Mouse (Mus musculus): ENCODE data around the gene Rtl5. TPM values are rescaled to one million over a fixed set of nuclear protein-coding genes. Genes with fewer than 3 reads are reported as not detected.

Gene Rtl5
- polyA plus RNA-seq, 1 experiment from 2014 or later, result 2.1 TPM

- H3K9me3 ChIP-seq (replicated peaks; ENCODE audit: low read length), result no peaks in the 10 kb centered on the region
- H3K4me2 ChIP-seq (ENCODE audit: low read length), result no peak overlapping the region
- H3K4me3 ChIP-seq (replicated peaks; ENCODE audit: low read depth, low read length), result no peak overlapping the region
- H3K27ac ChIP-seq, result no peak overlapping the region
- no peaks in the 10 kb centered on the region for H3K4me1 ChIP-seq (replicated peaks; ENCODE audit: insufficient read depth, low read length)
- DNase-seq (ENCODE audit: low spot score), result no peak
- H3K9ac ChIP-seq (ENCODE audit: low read depth, low read length), result no peak overlapping the region
- 76% methylated on average over 3 of the region's 3 CpGs for WGBS
- no peak for TF ChIP-seq CTCF (IDR thresholded peaks at IDR 0.05; ENCODE audit: low read depth)
- no peak for ATAC-seq (replicated peaks; ENCODE audit: low FRiP score, low read depth)
- no peaks in the 10 kb centered on the region for H3K27me3 ChIP-seq (ENCODE audit: insufficient read depth, low read length)
- no peaks in the 10 kb centered on the region for H3K36me3 ChIP-seq (ENCODE audit: insufficient read depth, low read length)
Measured at GRCm38 (mm10) chrX:102036866-102037361, 34.2 kb downstream of the Rtl5 start.

GRCm38 (mm10) chrX:102035671-102036070 is 35.4 kb downstream of the Rtl5 start:
- H3K9me3 ChIP-seq (replicated peaks; ENCODE audit: low read length), result no peaks in the 10 kb centered on the region
- H3K36me3 ChIP-seq (ENCODE audit: insufficient read depth, low read length), result no peaks in the 10 kb centered on the region
- no peak overlapping the region for H3K4me3 ChIP-seq (replicated peaks; ENCODE audit: low read depth, low read length)
- no peak overlapping the region for H3K9ac ChIP-seq (ENCODE audit: low read depth, low read length)
- no peak for DNase-seq (ENCODE audit: low spot score)
- H3K4me1 ChIP-seq (replicated peaks; ENCODE audit: insufficient read depth, low read length), result no peaks in the 10 kb centered on the region
- ATAC-seq (replicated peaks; ENCODE audit: low FRiP score, low read depth), result no peak
- 46% methylated on average over 3 of the region's 3 CpGs for WGBS
- no peak overlapping the region for H3K4me2 ChIP-seq (ENCODE audit: low read length)
- H3K27me3 ChIP-seq (ENCODE audit: insufficient read depth, low read length), result no peaks in the 10 kb centered on the region
- TF ChIP-seq CTCF (IDR thresholded peaks at IDR 0.05; ENCODE audit: low read depth), result no peak
- no peak overlapping the region for H3K27ac ChIP-seq

GRCm38 (mm10) chrX:102033566-102033965 is 37.5 kb downstream of the Rtl5 start:
- TF ChIP-seq CTCF (IDR thresholded peaks at IDR 0.05; ENCODE audit: low read depth), result no peak
- Histone ChIP-seq H3K9ac (ENCODE audit: low read depth, low read length) (no peak overlapping the region), H3K4me3 (replicated peaks; ENCODE audit: low read depth, low read length) (no peak overlapping the region), H3K4me1 (replicated peaks; ENCODE audit: insufficient read depth, low read length) (no peaks in the 10 kb centered on the region), H3K36me3 (ENCODE audit: insufficient read depth, low read length) (no peaks in the 10 kb centered on the region), H3K9me3 (replicated peaks; ENCODE audit: low read length) (no peaks in the 10 kb centered on the region), H3K27ac (no peak overlapping the region), H3K4me2 (ENCODE audit: low read length) (no peak overlapping the region), H3K27me3 (ENCODE audit: insufficient read depth, low read length) (no peaks in the 10 kb centered on the region)
- ATAC-seq (replicated peaks; ENCODE audit: low FRiP score, low read depth) (no peak), DNase-seq (ENCODE audit: low spot score) (no peak)
- WGBS, result 78% methylated on average over 2 of the region's 2 CpGs

- no peak for DNase-seq (ENCODE audit: low spot score)
- no peak for TF ChIP-seq CTCF (IDR thresholded peaks at IDR 0.05; ENCODE audit: low read depth)
- H3K9me3 ChIP-seq (replicated peaks; ENCODE audit: low read length), result no peaks in the 10 kb centered on the region
- no peak for ATAC-seq (replicated peaks; ENCODE audit: low FRiP score, low read depth)
- H3K27ac ChIP-seq, result no peak overlapping the region
- no peak overlapping the region for H3K9ac ChIP-seq (ENCODE audit: low read depth, low read length)
- H3K4me1 ChIP-seq (replicated peaks; ENCODE audit: insufficient read depth, low read length), result no peaks in the 10 kb centered on the region
- 77% methylated on average over 8 of the region's 8 CpGs for WGBS
- H3K27me3 ChIP-seq (ENCODE audit: insufficient read depth, low read length), result no peaks in the 10 kb centered on the region
- no peak overlapping the region for H3K4me2 ChIP-seq (ENCODE audit: low read length)
- no peaks in the 10 kb centered on the region for H3K36me3 ChIP-seq (ENCODE audit: insufficient read depth, low read length)
- H3K4me3 ChIP-seq (replicated peaks; ENCODE audit: low read depth, low read length), result no peak overlapping the region
Measured at GRCm38 (mm10) chrX:102032431-102032830, 38.7 kb downstream of the Rtl5 start.

- H3K4me3 ChIP-seq (replicated peaks; ENCODE audit: low read depth, low read length), result no peak overlapping the region
- TF ChIP-seq CTCF (IDR thresholded peaks at IDR 0.05; ENCODE audit: low read depth), result no peak
- 52% methylated on average over 6 of the region's 6 CpGs for WGBS
- DNase-seq (ENCODE audit: low spot score), result peak; percentile 9
- no peaks in the 10 kb centered on the region for H3K9me3 ChIP-seq (replicated peaks; ENCODE audit: low read length)
- H3K27me3 ChIP-seq (ENCODE audit: insufficient read depth, low read length), result no peaks in the 10 kb centered on the region
- no peak overlapping the region for H3K4me2 ChIP-seq (ENCODE audit: low read length)
- H3K27ac ChIP-seq, result no peak overlapping the region
- H3K4me1 ChIP-seq (replicated peaks; ENCODE audit: insufficient read depth, low read length), result no peaks in the 10 kb centered on the region
- no peak for ATAC-seq (replicated peaks; ENCODE audit: low FRiP score, low read depth)
- no peak overlapping the region for H3K9ac ChIP-seq (ENCODE audit: low read depth, low read length)
- H3K36me3 ChIP-seq (ENCODE audit: insufficient read depth, low read length), result no peaks in the 10 kb centered on the region
Measured at GRCm38 (mm10) chrX:102031851-102032250, 39.3 kb downstream of the Rtl5 start.

GRCm38 (mm10) chrX:102024976-102025375 is 46.1 kb downstream of the Rtl5 start:
- Histone ChIP-seq H3K9me3 (replicated peaks; ENCODE audit: low read length) (no peaks in the 10 kb centered on the region), H3K27me3 (ENCODE audit: insufficient read depth, low read length) (no peaks in the 10 kb centered on the region), H3K4me2 (ENCODE audit: low read length) (no peak overlapping the region), H3K27ac (no peak overlapping the region), H3K4me3 (replicated peaks; ENCODE audit: low read depth, low read length) (no peak overlapping the region), H3K4me1 (replicated peaks; ENCODE audit: insufficient read depth, low read length) (no peaks in the 10 kb centered on the region), H3K36me3 (ENCODE audit: insufficient read depth, low read length) (no peaks in the 10 kb centered on the region), H3K9ac (ENCODE audit: low read depth, low read length) (no peak overlapping the region)
- no peak for TF ChIP-seq CTCF (IDR thresholded peaks at IDR 0.05; ENCODE audit: low read depth)
- 42% methylated on average over 3 of the region's 3 CpGs for WGBS
- ATAC-seq (replicated peaks; ENCODE audit: low FRiP score, low read depth) (no peak), DNase-seq (ENCODE audit: low spot score) (no peak)
